Mouse (Mus musculus): ENCODE measurements around the gene Ppara.

The Ppara gene

DNA sequence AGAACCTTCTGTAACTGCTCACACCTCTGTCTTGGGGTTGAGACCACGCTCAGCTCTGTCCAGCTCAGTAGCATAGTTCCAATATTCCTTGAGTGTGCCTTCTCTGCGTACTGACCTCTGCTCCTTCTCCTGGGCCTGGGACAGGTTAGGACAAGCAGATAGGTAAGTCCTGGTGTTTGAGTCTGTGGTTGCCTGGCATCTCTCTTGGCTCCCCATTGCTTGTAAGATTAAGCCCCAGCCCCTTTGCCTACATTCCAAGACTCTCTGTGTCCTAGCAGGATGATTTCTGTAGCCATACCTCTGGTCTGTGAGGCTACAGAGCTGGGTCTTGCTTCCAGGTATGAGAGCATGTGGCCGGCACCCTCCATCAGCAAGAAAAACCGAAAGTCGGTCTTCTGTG lies 6.6 kb upstream of the Ppara start:
- DNase-seq (ENCODE audit: low read depth, low spot score), result no peak

- no peak for DNase-seq (ENCODE audit: low read depth, low spot score)
Observed at GRCm38 (mm10) chr15:85729256-85729655, 5.5 kb upstream of the Ppara start.

DNA sequence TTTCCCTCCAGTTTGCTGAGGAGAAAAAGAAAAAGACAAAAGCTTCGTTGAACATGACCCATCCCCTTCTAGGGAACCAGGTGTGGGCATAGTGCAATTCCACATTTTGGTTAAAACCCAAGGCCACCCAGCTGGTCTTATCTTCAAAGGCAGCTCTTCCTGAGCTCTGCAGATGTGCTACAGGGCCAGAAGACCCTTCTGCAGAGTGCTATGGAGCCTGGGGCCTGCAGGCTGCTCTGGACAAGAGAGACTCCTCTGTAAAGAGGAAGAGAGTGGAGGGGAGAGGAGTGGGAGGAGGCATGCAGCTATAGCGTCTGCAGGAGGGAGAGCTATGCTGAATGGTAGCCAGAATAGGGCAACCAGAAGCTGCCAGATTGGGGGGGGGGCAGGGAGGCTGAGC lies 4.8 kb upstream of the Ppara start:
- no peak for DNase-seq (ENCODE audit: low read depth, low spot score)

DNA sequence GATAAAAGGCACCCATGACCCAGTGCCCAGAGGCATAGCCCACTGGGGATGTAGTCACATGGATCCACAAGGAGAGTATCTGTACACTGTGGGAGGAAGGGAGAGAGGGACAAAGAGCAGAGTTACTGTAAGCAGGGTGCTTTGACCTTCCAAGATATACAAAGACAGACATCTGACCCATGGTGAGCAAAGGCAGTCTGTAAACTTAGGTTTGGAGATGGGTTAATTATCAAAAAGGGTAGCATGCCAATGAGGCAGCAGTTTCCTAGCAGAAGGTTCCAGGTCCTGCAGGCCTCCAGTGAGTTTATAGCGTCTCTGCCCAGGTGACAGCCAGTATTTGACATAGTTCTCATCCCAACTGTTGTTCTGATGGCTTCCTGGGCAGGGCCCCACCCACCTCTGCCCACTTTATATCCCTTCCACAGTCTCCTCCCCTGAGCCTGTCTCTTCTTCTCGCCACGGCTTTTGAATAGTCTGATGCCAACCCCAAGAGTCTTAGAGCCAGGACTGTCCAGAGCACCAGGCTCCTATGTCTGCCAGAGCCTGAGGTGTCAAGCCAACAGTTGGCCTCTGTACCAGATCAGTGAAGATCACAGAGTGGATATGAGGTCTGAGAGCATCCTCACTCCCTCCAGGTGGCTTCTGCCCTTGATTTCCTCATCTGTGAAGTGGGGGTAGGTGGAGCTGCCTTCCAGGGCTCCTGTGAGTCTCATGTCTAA lies 2.7 kb upstream of the Ppara start:
- no peak for DNase-seq (ENCODE audit: low read depth, low spot score)

GRCm38 (mm10) chr15:85732604-85732968 lies 2.2 kb upstream of the Ppara start:
- DNase-seq (ENCODE audit: low read depth, low spot score), result no peak

GRCm38 (mm10) chr15:85733686-85734085 lies 1.1 kb upstream of the Ppara start:
- no peak for DNase-seq (ENCODE audit: low read depth, low spot score)

- DNase-seq (ENCODE audit: low read depth, low spot score), result no peak
Observed at GRCm38 (mm10) chr15:85734148-85734547, 635 bp upstream of the Ppara start.

- DNase-seq (ENCODE audit: low read depth, low spot score), result peak; percentile 88
Observed at GRCm38 (mm10) chr15:85735063-85735835, 466 bp downstream of the Ppara start.

DNA sequence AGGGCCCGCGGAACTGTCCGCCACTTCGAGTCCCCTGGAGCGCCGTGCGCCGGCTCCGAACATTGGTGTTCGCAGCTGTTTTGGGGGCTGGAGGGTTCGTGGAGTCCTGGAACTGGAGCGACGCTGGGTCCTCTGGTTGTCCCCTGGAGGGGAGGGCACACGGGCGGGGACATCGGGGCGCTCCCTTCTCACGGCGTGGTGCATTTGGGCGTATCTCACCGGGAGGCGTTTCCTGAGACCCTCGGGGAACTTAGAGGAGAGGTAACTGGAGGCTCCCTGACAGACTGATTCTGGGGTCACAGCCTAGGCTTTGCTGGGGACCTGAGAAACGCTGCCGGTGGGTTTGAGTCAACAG lies 1.0 kb downstream of the Ppara start:
- DNase-seq (ENCODE audit: low read depth, low spot score), result no peak

DNA sequence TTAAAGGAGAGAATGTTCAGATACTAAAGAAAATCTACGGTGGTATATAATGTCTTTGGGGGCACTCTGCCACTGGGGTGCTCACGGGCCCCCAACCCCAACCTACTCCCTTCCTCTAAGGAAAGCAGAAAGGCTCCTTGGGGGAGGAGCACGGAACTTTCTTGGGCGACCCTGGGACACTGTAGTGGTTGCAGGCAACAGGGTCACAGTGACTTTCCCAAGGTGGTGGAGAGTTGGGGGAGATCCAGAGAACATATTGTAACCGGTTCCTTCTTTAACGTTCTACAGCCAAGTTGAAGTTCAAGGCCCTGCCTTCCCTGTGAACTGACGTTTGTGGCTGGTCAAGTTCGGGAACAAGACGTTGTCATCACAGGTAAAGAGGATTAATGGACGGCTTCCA lies 1.7 kb downstream of the Ppara start:
- no peak for DNase-seq (ENCODE audit: low read depth, low spot score)

DNA sequence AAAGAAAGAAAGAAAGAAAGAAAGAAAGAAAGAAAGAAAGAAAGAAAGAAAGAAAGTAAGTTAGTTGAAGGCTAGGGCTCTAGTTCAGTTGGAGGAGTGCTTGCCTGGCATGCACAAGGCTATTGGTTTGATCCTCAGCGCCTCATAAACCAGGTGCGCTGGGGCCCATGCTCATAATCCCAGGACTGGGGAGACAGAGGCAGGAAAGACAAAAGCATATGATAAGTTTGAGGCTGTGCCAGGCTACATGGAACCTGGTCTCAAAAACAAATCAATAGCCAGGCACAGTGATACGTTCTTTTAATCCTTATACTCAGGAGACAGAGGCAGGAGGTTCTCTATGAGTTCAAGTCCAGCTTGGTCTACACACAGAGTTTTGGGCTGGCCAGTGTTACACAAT lies 3.6 kb downstream of the Ppara start:
- DNase-seq (ENCODE audit: low read depth, low spot score), result no peak

- DNase-seq (ENCODE audit: low read depth, low spot score), result no peak
Observed at GRCm38 (mm10) chr15:85738939-85739338, 4.2 kb downstream of the Ppara start.

DNA sequence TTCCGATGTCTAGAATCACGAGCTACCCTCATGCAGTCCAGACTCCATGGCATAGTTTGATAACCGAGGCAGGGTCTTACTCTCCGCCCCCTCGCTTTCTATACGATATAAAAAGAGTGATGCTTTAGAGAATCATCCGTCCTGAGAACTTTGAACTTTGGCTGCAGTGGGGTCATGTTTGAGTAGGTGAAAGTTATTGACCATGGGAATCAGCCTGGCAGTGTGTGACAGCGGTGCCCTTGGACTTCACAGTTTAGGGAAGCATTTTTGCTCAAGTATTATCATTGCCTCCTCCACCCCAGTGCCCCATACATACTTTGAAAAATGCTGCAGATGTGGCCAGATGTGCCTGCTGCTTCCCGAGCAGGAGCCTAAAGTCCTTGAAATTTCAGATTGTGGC lies 7.8 kb downstream of the Ppara start:
- no peak for DNase-seq (ENCODE audit: low read depth, low spot score)

DNA sequence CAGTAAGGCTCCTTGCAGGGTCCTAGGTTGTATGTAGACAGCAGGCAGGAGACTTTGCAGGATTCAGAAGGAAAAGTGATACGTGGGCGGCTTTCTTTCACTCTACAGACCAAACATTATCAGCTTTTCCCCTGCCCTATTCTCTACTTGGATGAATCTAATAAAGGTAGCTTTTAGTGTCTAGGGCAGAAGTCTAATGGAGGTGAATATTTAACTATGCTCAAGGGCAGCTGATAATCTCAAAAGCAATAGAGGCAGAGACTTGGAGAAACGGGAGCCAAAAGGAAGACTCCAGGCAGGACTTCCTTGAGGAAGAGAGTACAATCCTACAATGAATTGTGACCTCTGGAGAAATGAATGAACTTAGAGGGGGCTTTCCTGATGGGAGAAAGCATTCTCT lies 9.2 kb downstream of the Ppara start:
- no peak for DNase-seq (ENCODE audit: low read depth, low spot score)

- DNase-seq (ENCODE audit: low read depth, low spot score), result no peak
Observed at GRCm38 (mm10) chr15:85746178-85746577, 11.4 kb downstream of the Ppara start.

GRCm38 (mm10) chr15:85746671-85747070 lies 11.9 kb downstream of the Ppara start:
- DNase-seq (ENCODE audit: low read depth, low spot score), result no peak

DNA sequence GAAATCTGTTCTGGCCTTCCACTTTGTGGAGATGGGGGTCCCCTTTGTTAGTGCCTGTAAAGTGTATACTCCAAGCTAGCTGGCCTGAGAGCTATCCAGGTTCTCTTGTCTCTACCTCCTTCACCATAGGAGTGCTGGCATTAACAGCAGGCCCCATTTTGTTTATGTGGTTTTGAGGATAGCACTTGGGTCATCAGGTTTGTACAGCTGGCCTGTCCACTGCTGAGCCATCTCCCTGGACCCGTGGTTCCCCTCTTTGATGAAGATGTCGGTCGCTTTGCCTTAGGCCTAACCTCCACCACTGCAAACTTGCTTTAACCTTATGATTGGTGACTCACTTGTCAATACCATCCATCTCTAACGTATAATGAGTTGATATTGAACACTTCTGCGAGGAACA lies 13.2 kb downstream of the Ppara start:
- no peak for DNase-seq (ENCODE audit: low read depth, low spot score)

- DNase-seq (ENCODE audit: low read depth, low spot score), result no peak
Observed at GRCm38 (mm10) chr15:85748466-85748865, 13.7 kb downstream of the Ppara start.

- DNase-seq (ENCODE audit: low read depth, low spot score), result peak; percentile 77
Observed at GRCm38 (mm10) chr15:85749141-85749540, 14.4 kb downstream of the Ppara start.

DNA sequence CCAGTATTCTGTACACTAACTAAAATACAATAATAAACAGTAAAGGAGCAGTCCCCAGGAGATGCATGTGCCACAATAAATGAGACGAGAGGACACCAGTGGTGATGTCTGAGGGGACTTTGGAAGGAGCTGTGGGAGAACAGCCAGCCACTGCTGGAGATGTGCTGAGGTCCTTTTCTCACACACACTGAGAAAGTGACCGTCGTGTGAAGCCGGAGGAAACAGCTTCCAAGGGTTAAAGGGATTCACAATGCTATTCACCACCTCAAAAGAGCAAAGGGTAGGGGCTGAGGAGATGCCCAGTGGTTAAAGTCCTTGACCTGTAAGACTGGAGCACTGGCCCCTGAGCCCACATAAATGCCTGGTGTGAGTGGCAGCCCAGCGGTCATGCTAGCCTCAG lies 15.3 kb downstream of the Ppara start:
- no peak for DNase-seq (ENCODE audit: low read depth, low spot score)

DNA sequence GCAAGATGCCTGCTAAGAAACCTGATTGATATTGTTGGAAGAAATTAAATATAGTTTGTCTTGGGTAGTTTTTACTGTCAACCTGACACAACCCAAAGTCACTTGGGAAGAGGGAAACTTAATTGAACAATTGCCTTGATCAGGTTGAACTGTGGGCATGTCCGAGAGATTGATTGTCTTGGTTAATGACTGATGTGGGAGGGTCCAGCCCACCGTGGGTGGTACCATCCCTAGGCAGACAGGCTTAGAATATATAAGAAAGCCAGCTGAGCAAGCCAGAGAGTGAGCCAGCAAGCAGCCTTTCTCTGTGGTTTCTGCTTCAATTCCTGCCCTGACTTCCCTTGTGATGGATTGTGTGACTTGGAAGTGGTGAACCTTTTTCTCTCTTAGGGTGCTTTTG lies 17.9 kb downstream of the Ppara start:
- DNase-seq (ENCODE audit: low read depth, low spot score), result no peak

GRCm38 (mm10) chr15:85754033-85754650 lies 19.4 kb downstream of the Ppara start:
- DNase-seq (ENCODE audit: low read depth, low spot score), result no peak

DNA sequence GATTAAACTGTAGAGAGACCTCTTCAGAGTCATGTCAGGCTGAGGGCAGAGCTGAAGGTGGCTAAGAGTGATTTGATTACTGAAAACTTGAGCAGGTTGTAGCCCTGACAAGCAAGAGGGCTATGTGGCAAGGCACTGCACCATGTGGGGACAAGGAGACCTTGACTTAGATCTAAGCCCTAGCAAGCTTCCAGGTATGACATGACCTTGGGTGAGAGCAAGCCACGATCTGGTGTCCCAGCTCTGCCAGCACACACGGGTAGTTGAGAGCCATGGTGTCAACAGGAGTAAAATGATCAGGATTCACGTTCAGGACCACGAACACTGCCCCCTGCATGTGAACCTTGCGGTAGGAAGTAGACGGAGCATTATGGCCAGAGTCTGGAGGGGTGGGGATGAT lies 20.4 kb downstream of the Ppara start:
- no peak for DNase-seq (ENCODE audit: low read depth, low spot score)
